Mouse (Mus musculus) MEL (cell line): ENCODE data around the gene Slitrk6. TPM values are rescaled to one million over a fixed set of nuclear protein-coding genes. Genes with fewer than 3 reads are reported as not detected.

Experiments used
- DNase-seq: peaks from one replicate; pipeline ENCODE4 v3.0.0; 2011; ENCODE audit warnings: low read depth, low spot score
- H3K27ac ChIP-seq: 2 replicates; pipeline ENCODE4 v1.5.1; 2012; ENCODE audit warnings: low read depth, mild to moderate bottlenecking, control low read depth, low read length, moderate library complexity; ENCODE audit not compliant: control insufficient read depth
- H3K27me3 ChIP-seq, 2 experiments: fragments of 150-350 bp in 1 of 2; sonication (generic) in 1 of 2; 2 replicates each; pipeline ENCODE4 v1.6.1; 2012; ENCODE audit warnings: low read length in 2 of 2, mild to moderate bottlenecking in 2 of 2, improper control_type of control experiment in 1 of 2, moderate library complexity in 1 of 2; ENCODE audit not compliant: insufficient read depth in 2 of 2, control insufficient read depth in 1 of 2
- H3K36me3 ChIP-seq, 2 experiments: 2 replicates each; pipeline ENCODE4 v1.6.1; 2012 to 2014; ENCODE audit warnings: low read length in 2 of 2, improper control_type of control experiment in 1 of 2, inconsistent platforms in 1 of 2, mild to moderate bottlenecking in 1 of 2; ENCODE audit not compliant: insufficient read depth in 2 of 2, control insufficient read depth in 1 of 2
- H3K4me1 ChIP-seq, 2 experiments: fragments of 150-350 bp in 1 of 2; sonication (generic) in 1 of 2; 2 replicates each; pipeline ENCODE4 v1.6.1; 2012; ENCODE audit warnings: low read length in 2 of 2, improper control_type of control experiment in 1 of 2, mild to moderate bottlenecking in 1 of 2; ENCODE audit not compliant: insufficient read depth in 2 of 2, control insufficient read depth in 1 of 2
- H3K4me3 ChIP-seq, 2 experiments: fragments of 150-350 bp in 1 of 2; sonication (generic) in 1 of 2; 2 replicates each; pipeline ENCODE4 v1.5.1; 2012; ENCODE audit warnings: low read depth in 2 of 2, low read length in 2 of 2, mild to moderate bottlenecking in 2 of 2, moderate library complexity in 2 of 2, control low read depth in 1 of 2, improper control_type of control experiment in 1 of 2; ENCODE audit not compliant: control insufficient read depth in 1 of 2, insufficient read depth in 1 of 2
- H3K79me2 ChIP-seq: 2 replicates; pipeline ENCODE4 v1.6.1; 2012; ENCODE audit warnings: mild to moderate bottlenecking, low read length, moderate library complexity; ENCODE audit not compliant: control insufficient read depth, poor library complexity, insufficient read depth
- H3K9ac ChIP-seq: 2 replicates; pipeline ENCODE4 v1.6.1; 2012; ENCODE audit warnings: low read depth, mild to moderate bottlenecking, control low read depth, low read length, moderate library complexity; ENCODE audit not compliant: control insufficient read depth, poor library complexity, severe bottlenecking
- H3K9me3 ChIP-seq: fragments of 150-350 bp; sonication (generic); replicated peaks from 2 replicates; pipeline ENCODE4 v1.6.1; 2012; ENCODE audit warnings: mild to moderate bottlenecking, low read length, improper control_type of control experiment, moderate library complexity; ENCODE audit not compliant: insufficient read depth
- CTCF ChIP-seq, 3 experiments: IDR thresholded peaks in 2 of 3; conservative IDR thresholded peaks in 1 of 3; 2 replicates each; pipeline ENCODE4 v1.5.1; 2011 to 2012; ENCODE audit warnings: low read length in 3 of 3, low read depth in 2 of 3, mild to moderate bottlenecking in 2 of 3, improper control_type of control experiment in 1 of 3, inconsistent platforms in 1 of 3, mixed read lengths in 1 of 3, moderate library complexity in 1 of 3; ENCODE audit not compliant: control insufficient read depth in 1 of 3, insufficient read depth in 1 of 3, poor library complexity in 1 of 3, severe bottlenecking in 1 of 3
- ELF1 ChIP-seq: IDR thresholded peaks from 2 replicates; pipeline ENCODE4 v1.6.1; 2014; ENCODE audit warnings: low read depth, mild to moderate bottlenecking, inconsistent platforms, low read length, improper control_type of control experiment, moderate library complexity
- GABPA ChIP-seq: IDR thresholded peaks from 2 replicates; pipeline ENCODE4 v1.6.1; 2012; ENCODE audit warnings: low read depth, mild to moderate bottlenecking, inconsistent platforms, low read length, improper control_type of control experiment, moderate library complexity
- GATA1 ChIP-seq: IDR thresholded peaks from 2 replicates; pipeline ENCODE4 v1.6.1; 2011; ENCODE audit warnings: low read depth, low read length, improper control_type of control experiment
- HCFC1 ChIP-seq: IDR thresholded peaks from 2 replicates; pipeline ENCODE4 v1.6.1; 2012; ENCODE audit warnings: low read depth, mild to moderate bottlenecking, inconsistent platforms, low read length, improper control_type of control experiment, moderate library complexity
- JUND ChIP-seq: IDR thresholded peaks from 2 replicates; pipeline ENCODE4 v1.6.1; 2011; ENCODE audit warnings: low read depth, mild to moderate bottlenecking, improper control_type of control experiment, low read length
- MAFK ChIP-seq: IDR thresholded peaks from 2 replicates; pipeline ENCODE4 v1.6.1; 2011; ENCODE audit warnings: low read depth, mild to moderate bottlenecking, low read length, improper control_type of control experiment, borderline replicate concordance
- MAZ ChIP-seq: IDR thresholded peaks from 2 replicates; pipeline ENCODE4 v1.6.1; 2012; ENCODE audit warnings: low read depth, mild to moderate bottlenecking, inconsistent platforms, low read length, improper control_type of control experiment
- MXI1 ChIP-seq: IDR thresholded peaks from 2 replicates; pipeline ENCODE4 v1.6.1; 2011; ENCODE audit warnings: mild to moderate bottlenecking, low read depth, low read length, improper control_type of control experiment
- MYB ChIP-seq: IDR thresholded peaks from 2 replicates; pipeline ENCODE4 v1.6.1; 2011; ENCODE audit warnings: mild to moderate bottlenecking, low read depth, low read length, improper control_type of control experiment
- NELFE ChIP-seq: IDR thresholded peaks from 2 replicates; pipeline ENCODE4 v1.6.1; 2011; ENCODE audit warnings: low read depth, low read length, improper control_type of control experiment
- NRF1 ChIP-seq: IDR thresholded peaks from 2 replicates; pipeline ENCODE4 v1.6.1; 2014; ENCODE audit warnings: low read depth, mild to moderate bottlenecking, inconsistent platforms, low read length, improper control_type of control experiment, moderate library complexity; ENCODE audit not compliant: poor library complexity, insufficient read depth, severe bottlenecking
- POLR2A ChIP-seq, 2 experiments: IDR thresholded peaks; 2 replicates each; pipeline ENCODE4 v1.6.1; 2011 to 2012; ENCODE audit warnings: low read length in 2 of 2, mild to moderate bottlenecking in 2 of 2, control low read depth in 1 of 2, improper control_type of control experiment in 1 of 2, low read depth in 1 of 2, moderate library complexity in 1 of 2; ENCODE audit not compliant: control insufficient read depth in 1 of 2, insufficient read depth in 1 of 2, poor library complexity in 1 of 2
- POLR2AphosphoS2 ChIP-seq: IDR thresholded peaks from 2 replicates; pipeline ENCODE4 v1.6.1; 2011; ENCODE audit warnings: low read length, improper control_type of control experiment
- POLR2AphosphoS5 ChIP-seq: IDR thresholded peaks from 2 replicates; pipeline ENCODE4 v1.6.1; 2012; ENCODE audit warnings: low read depth, borderline replicate concordance, mild to moderate bottlenecking, inconsistent platforms, low read length, moderate library complexity, mixed read lengths
- RCOR1 ChIP-seq: IDR thresholded peaks from 2 replicates; pipeline ENCODE4 v1.6.1; 2012; ENCODE audit warnings: low read depth, mild to moderate bottlenecking, inconsistent platforms, low read length, improper control_type of control experiment
- SIN3A ChIP-seq: IDR thresholded peaks from 2 replicates; pipeline ENCODE4 v1.6.1; 2012; ENCODE audit warnings: low read length, improper control_type of control experiment, inconsistent platforms
- SMC3 ChIP-seq: IDR thresholded peaks from 2 replicates; pipeline ENCODE4 v1.6.1; 2011; ENCODE audit warnings: low read depth, low read length, improper control_type of control experiment
- TBP ChIP-seq: IDR thresholded peaks from 2 replicates; pipeline ENCODE4 v1.8.0; 2011; ENCODE audit warnings: low read depth, low read length, improper control_type of control experiment
- USF1 ChIP-seq: IDR thresholded peaks from 2 replicates; pipeline ENCODE4 v1.6.1; 2014; ENCODE audit warnings: low read depth, mild to moderate bottlenecking, inconsistent platforms, low read length, improper control_type of control experiment, moderate library complexity
- USF2 ChIP-seq, 2 experiments: IDR thresholded peaks; 2 replicates each; pipeline ENCODE4 v1.6.1; 2011 to 2012; ENCODE audit warnings: improper control_type of control experiment in 2 of 2, low read length in 2 of 2, borderline replicate concordance in 1 of 2, inconsistent platforms in 1 of 2, low read depth in 1 of 2, mild to moderate bottlenecking in 1 of 2; ENCODE audit not compliant: insufficient read depth in 1 of 2
- polyA plus RNA-seq, 2 experiments: library from polyadenylated mRNA; stranded (reverse) in 1 of 2; unstranded in 1 of 2; fragments of >175 nt in 1 of 2; fragments of >200 nt in 1 of 2; gene quantifications; 2 replicates each; pipeline versions ENCODE4 v1.2.1 to v1.2.4; 2012; ENCODE audit warnings: low replicate concordance in 2 of 2, low read depth in 1 of 2; ENCODE audit not compliant: insufficient read length in 2 of 2, insufficient read depth in 1 of 2, missing spikeins in 1 of 2
- total RNA-seq: library from RNA; depleted of rRNA; stranded (reverse); fragments of 300-350 nt; gene quantifications from 2 replicates; pipeline ENCODE4 v1.2.3, GENCODE M21; 2012

The Slitrk6 gene
- total and polyA plus RNA-seq, 3 experiments, result not detected

DNA sequence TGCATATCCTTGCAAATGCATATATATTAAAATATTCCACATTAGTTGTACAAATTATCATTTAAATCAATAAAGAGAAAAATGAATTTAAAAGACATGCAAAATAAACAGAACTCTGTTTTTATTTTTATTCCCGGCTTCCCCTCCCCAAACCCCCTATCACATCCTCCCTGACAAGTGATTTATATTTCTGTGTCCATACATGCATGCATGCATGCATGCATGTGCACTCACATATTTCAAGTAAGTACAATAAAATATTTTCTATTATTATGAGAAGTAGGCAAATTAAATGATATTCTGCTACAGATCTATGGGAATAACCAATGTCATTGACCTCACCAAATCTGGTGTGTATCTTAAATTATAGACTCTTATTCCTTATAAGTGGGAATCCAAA, 15.6 kb downstream of the Slitrk6 start:
- no peak for DNase-seq
- Histone ChIP-seq H3K79me2 (no peaks in the 10 kb centered on the region), H3K27ac (no peak overlapping the region), H3K4me3 (no peak overlapping the region), H3K9ac (no peak overlapping the region), H3K27me3 (no peaks in the 10 kb centered on the region), H3K4me1 (no peaks in the 10 kb centered on the region), H3K9me3 (no peaks in the 10 kb centered on the region), H3K36me3 (no peaks in the 10 kb centered on the region)
- TF ChIP-seq HCFC1 (no peak), MXI1 (no peak), USF1 (no peak), JUND (no peak), TBP (no peak), RCOR1 (no peak), POLR2A (IDR thresholded peaks at IDR 0.05; ENCODE audit: control insufficient read depth in 1 of 2, insufficient read depth in 1 of 2, low read depth in 1 of 2, low read length in 2 of 2, poor library complexity in 1 of 2) (no peak), NELFE (no peak), SMC3 (no peak)

- H3K79me2 ChIP-seq, result no peaks in the 10 kb centered on the region
- no peaks in the 10 kb centered on the region for H3K4me1 ChIP-seq
- H3K9ac ChIP-seq, result no peak overlapping the region
- H3K9me3 ChIP-seq, result no peaks in the 10 kb centered on the region
- H3K27ac ChIP-seq, result no peak overlapping the region
- H3K4me3 ChIP-seq, result no peak overlapping the region
- TF ChIP-seq USF2 (IDR thresholded peaks at IDR 0.05; ENCODE audit: borderline replicate concordance in 1 of 2, insufficient read depth in 1 of 2, low read depth in 1 of 2, low read length in 2 of 2) (no peak), ELF1 (no peak), MAFK (no peak), SIN3A (no peak), MYB (no peak), HCFC1 (no peak), POLR2AphosphoS5 (no peak), POLR2A (IDR thresholded peaks at IDR 0.05; ENCODE audit: control insufficient read depth in 1 of 2, insufficient read depth in 1 of 2, low read depth in 1 of 2, low read length in 2 of 2, poor library complexity in 1 of 2) (no peak), MAZ (no peak), GABPA (no peak), POLR2AphosphoS2 (no peak), NRF1 (no peak), CTCF (IDR thresholded peaks at IDR 0.05 in 2 of 3, conservative IDR thresholded peaks at IDR 0.05 in 1 of 3; ENCODE audit: control insufficient read depth in 1 of 3, insufficient read depth in 1 of 3, low read depth in 2 of 3, low read length in 3 of 3, poor library complexity in 1 of 3, severe bottlenecking in 1 of 3) (no peak), GATA1 (no peak), JUND (no peak)
- no peak for DNase-seq
- peaks cover 0 to 2% of the 10 kb centered on the region in 2 experiments; a peak in 1 of 4 replicates for H3K36me3 ChIP-seq
- no peaks in the 10 kb centered on the region for H3K27me3 ChIP-seq
These were observed 26.5 kb downstream of the Slitrk6 start for GRCm38 (mm10) chr14:110728344-110728910.
